Mouse (Mus musculus): ENCODE data around the gene Cpa2. TPM values are rescaled to one million over a fixed set of nuclear protein-coding genes. Genes with fewer than 3 reads are reported as not detected.

Gene Cpa2
- polyA plus RNA-seq, 1 experiment from 2014 or later = 765 TPM

GRCm38 (mm10) chr6:30535340-30535739, 6.0 kb upstream of the Cpa2 start:
- WGBS = 49% methylated on average over 3 of the region's 3 CpGs
- Histone ChIP-seq H3K9me3 (no peaks in the 10 kb centered on the region), H3K27me3 (replicated peaks) (no peaks in the 10 kb centered on the region), H3K4me2 (no peak overlapping the region), H3K4me1 (peaks cover 4% of the 10 kb centered on the region), H3K36me3 (no peaks in the 10 kb centered on the region), H3K27ac (no peak overlapping the region), H3K9ac (no peak overlapping the region), H3K4me3 (replicated peaks) (no peak overlapping the region)
- no peak for ATAC-seq (ENCODE audit: insufficient read depth, low FRiP score, low read depth)

- ATAC-seq (ENCODE audit: insufficient read depth, low FRiP score, low read depth) = peak; percentile 25; the same call in 1 of the 2 replicates
- 24% methylated on average over 10 of the region's 10 CpGs for WGBS
Measured at GRCm38 (mm10) chr6:30538240-30538639, 3.1 kb upstream of the Cpa2 start.

GRCm38 (mm10) chr6:30538800-30539199, 2.6 kb upstream of the Cpa2 start:
- no peak overlapping the region for H3K4me2 ChIP-seq
- peaks cover 4% of the 10 kb centered on the region for H3K4me1 ChIP-seq
- 46% methylated on average over 5 of the region's 5 CpGs for WGBS
- H3K36me3 ChIP-seq = no peaks in the 10 kb centered on the region
- H3K27ac ChIP-seq = peak overlapping the region; percentile 71
- H3K27me3 ChIP-seq (replicated peaks) = no peaks in the 10 kb centered on the region
- H3K4me3 ChIP-seq (replicated peaks) = no peak overlapping the region
- H3K9ac ChIP-seq = no peak overlapping the region
- ATAC-seq (ENCODE audit: insufficient read depth, low FRiP score, low read depth) = no peak
- H3K9me3 ChIP-seq = no peaks in the 10 kb centered on the region

More at GRCm38 (mm10) chr6:30538240-30538639, 3.1 kb upstream of the Cpa2 start:
- H3K4me2 ChIP-seq = no peak overlapping the region
- H3K9me3 ChIP-seq = no peaks in the 10 kb centered on the region
- H3K27ac ChIP-seq = peak overlapping the region; percentile 71
- no peak overlapping the region for H3K9ac ChIP-seq
- no peak overlapping the region for H3K4me3 ChIP-seq (replicated peaks)
- peaks cover 4% of the 10 kb centered on the region for H3K4me1 ChIP-seq
- no peaks in the 10 kb centered on the region for H3K27me3 ChIP-seq (replicated peaks)
- H3K36me3 ChIP-seq = no peaks in the 10 kb centered on the region

- Histone ChIP-seq H3K9me3 (no peaks in the 10 kb centered on the region), H3K27ac (no peak overlapping the region), H3K4me3 (replicated peaks) (peak overlapping the region; percentile 3; the same call in 1 of the 2 replicates), H3K4me2 (no peak overlapping the region), H3K9ac (no peak overlapping the region), H3K27me3 (replicated peaks) (no peaks in the 10 kb centered on the region), H3K36me3 (no peaks in the 10 kb centered on the region), H3K4me1 (peaks cover 14% of the 10 kb centered on the region)
- WGBS = 56% methylated on average over 6 of the region's 6 CpGs
- ATAC-seq (ENCODE audit: insufficient read depth, low FRiP score, low read depth) = no peak
Measured at GRCm38 (mm10) chr6:30542277-30542676, 895 bp downstream of the Cpa2 start.

- Histone ChIP-seq H3K4me3 (replicated peaks) (peak overlapping the region; percentile 11; the same call in 1 of the 2 replicates), H3K27me3 (replicated peaks) (no peaks in the 10 kb centered on the region), H3K4me1 (peaks cover 14% of the 10 kb centered on the region), H3K36me3 (no peaks in the 10 kb centered on the region), H3K9ac (no peak overlapping the region), H3K4me2 (no peak overlapping the region), H3K9me3 (no peaks in the 10 kb centered on the region), H3K27ac (peak overlapping the region; percentile 45)
- WGBS = 51% methylated on average over 12 of the region's 12 CpGs
- no peak for ATAC-seq (ENCODE audit: insufficient read depth, low FRiP score, low read depth)
Measured at GRCm38 (mm10) chr6:30543077-30543476, 1.7 kb downstream of the Cpa2 start.

- no peaks in the 10 kb centered on the region for H3K27me3 ChIP-seq (replicated peaks)
- H3K4me3 ChIP-seq (replicated peaks) = peak overlapping the region; percentile 11
- ATAC-seq (ENCODE audit: insufficient read depth, low FRiP score, low read depth) = no peak
- peak overlapping the region; percentile 22; the same call in 1 of the 2 replicates for H3K4me2 ChIP-seq
- no peaks in the 10 kb centered on the region for H3K36me3 ChIP-seq
- H3K4me1 ChIP-seq = peaks cover 12% of the 10 kb centered on the region
- WGBS = 30% methylated on average over 8 of the region's 8 CpGs
- H3K9ac ChIP-seq = no peak overlapping the region
- no peaks in the 10 kb centered on the region for H3K9me3 ChIP-seq
- H3K27ac ChIP-seq = 0 out of 2 replicates have a peak overlapping the region, but pooled peaks have one; percentile 18
Measured at GRCm38 (mm10) chr6:30543851-30544250, 2.5 kb downstream of the Cpa2 start.

GRCm38 (mm10) chr6:30545689-30546088, 4.3 kb downstream of the Cpa2 start:
- H3K4me3 ChIP-seq (replicated peaks) = no peak overlapping the region
- WGBS = 72% methylated on average over 7 of the region's 7 CpGs
- H3K9ac ChIP-seq = no peak overlapping the region
- no peak for ATAC-seq (ENCODE audit: insufficient read depth, low FRiP score, low read depth)
- H3K27ac ChIP-seq = peak overlapping the region; percentile 31; the same call in 1 of the 2 replicates
- 0 out of 2 replicates have a peak overlapping the region, but pooled peaks have one; percentile 5 for H3K4me2 ChIP-seq
- H3K36me3 ChIP-seq = no peaks in the 10 kb centered on the region
- no peaks in the 10 kb centered on the region for H3K27me3 ChIP-seq (replicated peaks)
- no peaks in the 10 kb centered on the region for H3K9me3 ChIP-seq
- peaks cover 20% of the 10 kb centered on the region for H3K4me1 ChIP-seq

GRCm38 (mm10) chr6:30546571-30547273, 5.3 kb downstream of the Cpa2 start:
- H3K27ac ChIP-seq = peak overlapping the region; percentile 82
- 12% methylated on average over 17 of the region's 17 CpGs for WGBS
- no peaks in the 10 kb centered on the region for H3K9me3 ChIP-seq
- H3K4me1 ChIP-seq = peaks cover 22% of the 10 kb centered on the region
- no peaks in the 10 kb centered on the region for H3K36me3 ChIP-seq
- peak overlapping the region; percentile 58 for H3K4me2 ChIP-seq
- peak overlapping the region; percentile 26 for H3K4me3 ChIP-seq (replicated peaks)
- H3K27me3 ChIP-seq (replicated peaks) = no peaks in the 10 kb centered on the region
- no peak overlapping the region for H3K9ac ChIP-seq
- ATAC-seq (ENCODE audit: insufficient read depth, low FRiP score, low read depth) = no peak

GRCm38 (mm10) chr6:30547274-30547645, 5.9 kb downstream of the Cpa2 start:
- 0% methylated on average over 13 of the region's 17 CpGs for WGBS
- ATAC-seq (ENCODE audit: insufficient read depth, low FRiP score, low read depth) = peak; percentile 42; the same call in 1 of the 2 replicates
- Histone ChIP-seq H3K4me3 (replicated peaks) (peak overlapping the region; percentile 26), H3K4me2 (peak overlapping the region; percentile 58), H3K4me1 (peaks cover 26% of the 10 kb centered on the region), H3K9me3 (no peaks in the 10 kb centered on the region), H3K36me3 (no peaks in the 10 kb centered on the region), H3K27ac (peak overlapping the region; percentile 82), H3K9ac (no peak overlapping the region), H3K27me3 (replicated peaks) (no peaks in the 10 kb centered on the region)

GRCm38 (mm10) chr6:30547656-30548306, 6.4 kb downstream of the Cpa2 start:
- peak overlapping the region; percentile 58 for H3K4me2 ChIP-seq
- no peak overlapping the region for H3K9ac ChIP-seq
- H3K4me3 ChIP-seq (replicated peaks) = no peak overlapping the region
- WGBS = 33% methylated on average over 9 of the region's 9 CpGs
- H3K36me3 ChIP-seq = no peaks in the 10 kb centered on the region
- no peaks in the 10 kb centered on the region for H3K27me3 ChIP-seq (replicated peaks)
- H3K4me1 ChIP-seq = peaks cover 26% of the 10 kb centered on the region
- no peak for ATAC-seq (ENCODE audit: insufficient read depth, low FRiP score, low read depth)
- H3K27ac ChIP-seq = peak overlapping the region; percentile 82; the same call in 1 of the 2 replicates
- H3K9me3 ChIP-seq = no peaks in the 10 kb centered on the region

GRCm38 (mm10) chr6:30549231-30549761, 7.9 kb downstream of the Cpa2 start:
- Histone ChIP-seq H3K4me3 (replicated peaks) (no peak overlapping the region), H3K9ac (no peak overlapping the region), H3K4me2 (peak overlapping the region; percentile 26; the same call in 1 of the 2 replicates), H3K36me3 (no peaks in the 10 kb centered on the region), H3K27me3 (replicated peaks) (no peaks in the 10 kb centered on the region), H3K27ac (peak overlapping the region; percentile 75), H3K9me3 (no peaks in the 10 kb centered on the region), H3K4me1 (peaks cover 26% of the 10 kb centered on the region)
- 15% methylated on average over 15 of the region's 15 CpGs for WGBS
- peak; percentile 20; the same call in 1 of the 2 replicates for ATAC-seq (ENCODE audit: insufficient read depth, low FRiP score, low read depth)

Data from stomach, embryonic 15.5 days (tissue).